Mouse (Mus musculus) myocyte (in vitro differentiated cells): Measurements from ENCODE around the gene Alg9. TPM values are rescaled to one million over a fixed set of nuclear protein-coding genes. Genes with fewer than 3 reads are reported as not detected.

Experiments used
- H3K27me3 ChIP-seq: one replicate; pipeline ENCODE4 v1.6.1; 2011; ENCODE audit not compliant: control insufficient read depth, insufficient read depth, insufficient read length
- H3K36me3 ChIP-seq: one replicate; pipeline ENCODE4 v1.6.1; 2011; ENCODE audit not compliant: control insufficient read depth, insufficient read depth
- H3K4me2 ChIP-seq: one replicate; pipeline ENCODE4 v1.6.1; 2011; ENCODE audit warnings: low read depth, control low read depth
- H3K4me3 ChIP-seq: one replicate; pipeline ENCODE4 v1.5.1; 2011; ENCODE audit warnings: mild to moderate bottlenecking, control low read depth, moderate library complexity
- H3K79me2 ChIP-seq: one replicate; pipeline ENCODE4 v1.6.1; 2011; ENCODE audit not compliant: control insufficient read depth, insufficient read depth
- H3ac ChIP-seq: one replicate; pipeline ENCODE4 v1.6.1; 2011; ENCODE audit not compliant: control insufficient read depth, insufficient read length
- CEBPB ChIP-seq: IDR thresholded peaks from 2 replicates; pipeline ENCODE4 v1.6.1; 2011; ENCODE audit warnings: mild to moderate bottlenecking, moderate library complexity; ENCODE audit not compliant: poor library complexity, insufficient read depth, severe bottlenecking
- E2F4 ChIP-seq: IDR thresholded peaks from one replicate; pipeline ENCODE4 v1.6.1; 2011; ENCODE audit warnings: mild to moderate bottlenecking, control low read depth, moderate library complexity; ENCODE audit not compliant: insufficient read depth
- MAX ChIP-seq: IDR thresholded peaks from one replicate; pipeline ENCODE4 v1.6.1; 2011; ENCODE audit warnings: low read depth, mild to moderate bottlenecking, control low read depth
- MYOD1 ChIP-seq, 3 experiments: IDR thresholded peaks; one replicate each; pipeline ENCODE4 v1.6.1; 2011; ENCODE audit warnings: control low read depth in 2 of 3, low read depth in 2 of 3, mild to moderate bottlenecking in 2 of 3, moderate library complexity in 1 of 3; ENCODE audit not compliant: insufficient read length in 2 of 3, control insufficient read depth in 1 of 3
- MYOG ChIP-seq, 3 experiments: IDR thresholded peaks; one replicate each; pipeline ENCODE4 v1.6.1; 2011; ENCODE audit warnings: control low read depth in 2 of 3, low read depth in 2 of 3, mild to moderate bottlenecking in 2 of 3; ENCODE audit not compliant: insufficient read length in 2 of 3, control insufficient read depth in 1 of 3, insufficient read depth in 1 of 3
- POLR2A ChIP-seq: IDR thresholded peaks from one replicate; pipeline ENCODE4 v1.6.1; 2011; ENCODE audit warnings: low read depth, mild to moderate bottlenecking, control low read depth, moderate library complexity; ENCODE audit not compliant: insufficient read length
- POLR2AphosphoS2 ChIP-seq: IDR thresholded peaks from one replicate; pipeline ENCODE4 v1.6.1; 2011; ENCODE audit warnings: low read depth, control low read depth; ENCODE audit not compliant: insufficient read length
- REST ChIP-seq: IDR thresholded peaks from one replicate; pipeline ENCODE4 v1.6.1; 2011; ENCODE audit warnings: mild to moderate bottlenecking, control low read depth, moderate library complexity; ENCODE audit not compliant: insufficient read depth, insufficient read length
- SRF ChIP-seq: IDR thresholded peaks from one replicate; pipeline ENCODE4 v1.6.1; 2011; ENCODE audit warnings: low read depth; ENCODE audit not compliant: control insufficient read depth, insufficient read length
- TCF12 ChIP-seq: IDR thresholded peaks from one replicate; pipeline ENCODE4 v1.6.1; 2011; ENCODE audit warnings: mild to moderate bottlenecking, control low read depth; ENCODE audit not compliant: poor library complexity, insufficient read depth, severe bottlenecking
- TCF3 ChIP-seq: IDR thresholded peaks from one replicate; pipeline ENCODE4 v1.6.1; 2011; ENCODE audit warnings: low read depth, control low read depth; ENCODE audit not compliant: insufficient read length
- USF1 ChIP-seq: IDR thresholded peaks from one replicate; pipeline ENCODE4 v1.6.1; 2011; ENCODE audit warnings: low read depth, mild to moderate bottlenecking, control low read depth, moderate library complexity
- polyA plus RNA-seq: library from polyadenylated mRNA; unstranded; fragments of >200 nt; fragmentation: generic; extraction: Trizol; gene quantifications from one replicate; pipeline ENCODE4 v1.2.1, GENCODE M21; 2012; ENCODE audit warnings: missing spikeins

Alg9 gene
- polyA plus RNA-seq, 1 experiment, result 22.5 TPM

- Histone ChIP-seq H3K36me3 (no peaks in the 10 kb centered on the region), H3K4me3 (no peak overlapping the region), H3K4me2 (no peak overlapping the region), H3K79me2 (no peaks in the 10 kb centered on the region), H3K27me3 (no peaks in the 10 kb centered on the region), H3ac (no peak overlapping the region)
- no peak for TF ChIP-seq SRF
- TF ChIP-seq POLR2A, result no peak
- no peak for TF ChIP-seq USF1
- TF ChIP-seq REST, result no peak
- TF ChIP-seq MYOG (IDR thresholded peaks at IDR 0.05; ENCODE audit: control insufficient read depth in 1 of 3, insufficient read depth in 1 of 3, insufficient read length in 2 of 3, low read depth in 2 of 3), result no peak
- no peak for TF ChIP-seq TCF3
Observed at GRCm38 (mm10) chr9:50847606-50848368, 73.0 kb downstream of the Alg9 start.

GRCm38 (mm10) chr9:50848821-50849220 lies 74.0 kb downstream of the Alg9 start:
- no peaks in the 10 kb centered on the region for H3K79me2 ChIP-seq
- no peaks in the 10 kb centered on the region for H3K36me3 ChIP-seq
- no peak overlapping the region for H3K4me2 ChIP-seq
- TF ChIP-seq TCF12, result no peak
- TF ChIP-seq POLR2A, result no peak
- TF ChIP-seq REST, result no peak
- TF ChIP-seq CEBPB, result no peak
- TF ChIP-seq USF1, result no peak
- peak; percentile 40 for TF ChIP-seq POLR2AphosphoS2
- H3K27me3 ChIP-seq, result no peaks in the 10 kb centered on the region
- H3K4me3 ChIP-seq, result no peak overlapping the region
- no peak overlapping the region for H3ac ChIP-seq

DNA sequence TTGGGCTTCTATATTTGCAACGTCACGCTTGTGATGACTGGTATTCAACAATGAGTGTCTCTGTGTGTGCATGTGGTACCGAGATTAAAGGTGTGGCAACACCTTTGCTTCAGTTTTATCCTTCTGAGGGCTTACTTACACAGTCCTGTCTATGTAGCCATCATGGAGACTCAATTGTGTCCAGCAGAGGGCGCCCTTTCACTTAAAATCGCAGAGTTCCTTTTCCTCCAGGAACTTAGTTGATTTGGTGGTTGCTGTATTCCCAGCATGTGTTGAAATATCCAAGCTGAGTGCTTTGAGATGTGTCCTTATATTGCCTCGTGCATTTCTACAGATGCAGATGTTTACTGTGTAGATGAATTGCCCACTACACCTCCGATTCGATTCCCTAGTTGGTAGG lies 74.4 kb downstream of the Alg9 start:
- no peaks in the 10 kb centered on the region for H3K36me3 ChIP-seq
- no peak for TF ChIP-seq MYOD1 (IDR thresholded peaks at IDR 0.05; ENCODE audit: control insufficient read depth in 1 of 3, insufficient read length in 2 of 3, low read depth in 2 of 3)
- no peak for TF ChIP-seq POLR2A
- TF ChIP-seq TCF3, result no peak
- TF ChIP-seq MYOG (IDR thresholded peaks at IDR 0.05; ENCODE audit: control insufficient read depth in 1 of 3, insufficient read depth in 1 of 3, insufficient read length in 2 of 3, low read depth in 2 of 3), result no peak
- no peak for TF ChIP-seq E2F4
- no peak for TF ChIP-seq REST
- no peak for TF ChIP-seq POLR2AphosphoS2
- no peak for TF ChIP-seq TCF12
- TF ChIP-seq MAX, result no peak
- no peak for TF ChIP-seq USF1
- TF ChIP-seq SRF, result no peak
- TF ChIP-seq CEBPB, result no peak
- no peak overlapping the region for H3ac ChIP-seq
- H3K27me3 ChIP-seq, result no peaks in the 10 kb centered on the region
- no peak overlapping the region for H3K4me3 ChIP-seq
- no peaks in the 10 kb centered on the region for H3K79me2 ChIP-seq
- H3K4me2 ChIP-seq, result no peak overlapping the region

DNA sequence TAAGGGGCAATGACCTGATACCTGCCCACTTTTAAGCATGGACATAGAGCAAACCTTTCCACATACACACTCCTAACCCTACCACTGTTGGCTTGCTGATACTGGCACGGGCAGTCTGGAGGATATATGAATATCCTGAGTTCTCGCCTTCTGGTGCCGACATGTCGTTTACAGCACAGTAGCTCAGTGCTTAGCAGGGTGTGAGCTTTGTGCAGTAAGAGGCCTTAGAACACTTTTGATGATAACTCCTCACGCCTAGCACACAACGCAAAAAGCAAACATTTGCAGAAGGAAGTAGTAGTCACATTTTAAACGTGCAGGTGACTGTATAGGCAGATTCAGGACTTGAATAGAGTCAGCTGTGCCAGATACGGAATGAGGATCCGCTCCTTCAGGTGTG lies 74.9 kb downstream of the Alg9 start:
- H3K4me3 ChIP-seq, result no peak overlapping the region
- H3ac ChIP-seq, result no peak overlapping the region
- H3K36me3 ChIP-seq, result no peaks in the 10 kb centered on the region
- H3K4me2 ChIP-seq, result no peak overlapping the region
- TF ChIP-seq CEBPB (no peak), E2F4 (no peak), MYOD1 (IDR thresholded peaks at IDR 0.05; ENCODE audit: control insufficient read depth in 1 of 3, insufficient read length in 2 of 3, low read depth in 2 of 3) (no peak)
- no peaks in the 10 kb centered on the region for H3K27me3 ChIP-seq
- H3K79me2 ChIP-seq, result no peaks in the 10 kb centered on the region

DNA sequence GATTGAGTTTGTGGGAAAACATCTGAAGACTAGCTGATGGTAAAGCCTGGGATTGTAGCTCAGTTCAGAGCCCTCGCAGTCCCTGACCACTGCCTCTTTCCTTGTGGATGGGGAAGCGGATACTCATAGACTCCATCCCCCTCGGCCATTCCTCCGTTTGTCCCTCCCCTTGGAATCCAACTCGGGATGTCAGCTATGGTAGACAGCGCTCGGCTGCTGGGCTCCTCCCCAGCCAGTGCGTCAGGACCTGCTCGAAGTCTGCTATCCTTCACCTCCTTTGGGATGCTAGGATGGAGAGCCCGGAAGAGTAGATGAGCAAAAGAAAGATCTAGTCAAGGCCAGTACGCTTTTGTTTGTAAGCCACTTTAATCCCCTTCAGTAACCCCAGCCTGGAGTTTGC lies 75.5 kb downstream of the Alg9 start:
- Histone ChIP-seq H3K79me2 (no peaks in the 10 kb centered on the region), H3K27me3 (no peaks in the 10 kb centered on the region), H3K36me3 (no peaks in the 10 kb centered on the region), H3K4me2 (no peak overlapping the region), H3K4me3 (no peak overlapping the region), H3ac (no peak overlapping the region)
- TF ChIP-seq REST (no peak), USF1 (no peak), POLR2AphosphoS2 (no peak), MYOD1 (IDR thresholded peaks at IDR 0.05; ENCODE audit: control insufficient read depth in 1 of 3, insufficient read length in 2 of 3, low read depth in 2 of 3) (no peak), MAX (no peak), MYOG (IDR thresholded peaks at IDR 0.05; ENCODE audit: control insufficient read depth in 1 of 3, insufficient read depth in 1 of 3, insufficient read length in 2 of 3, low read depth in 2 of 3) (no peak), CEBPB (no peak), E2F4 (no peak), POLR2A (no peak), TCF3 (no peak), SRF (no peak), TCF12 (no peak)
